Mouse (Mus musculus) urinary bladder, postnatal 25 days (tissue): ENCODE results near the gene Sytl2.
A peak's percentile ranks its signal among the peaks of the same experiment; 100 is the strongest.

ENCODE experiments used
- DNase-seq: peaks from one replicate; pipeline ENCODE4 v3.0.0; 2022; ENCODE audit warnings: low spot score

The Sytl2 gene

GRCm38 (mm10) chr7:90370071-90370851 is 68.2 kb downstream of the Sytl2 start:
- no peak for DNase-seq

GRCm38 (mm10) chr7:90372804-90373203 is 70.8 kb downstream of the Sytl2 start:
- DNase-seq = no peak

GRCm38 (mm10) chr7:90384411-90384810 is 82.4 kb downstream of the Sytl2 start:
- no peak for DNase-seq

- DNase-seq = no peak
These were observed 84.9 kb downstream of the Sytl2 start for GRCm38 (mm10) chr7:90386885-90387459.

- DNase-seq = no peak
These were observed 87.7 kb downstream of the Sytl2 start for GRCm38 (mm10) chr7:90389765-90390164.

- no peak for DNase-seq
These were observed 93.0 kb downstream of the Sytl2 start for GRCm38 (mm10) chr7:90395073-90395472.

- no peak for DNase-seq
These were observed 93.9 kb downstream of the Sytl2 start for GRCm38 (mm10) chr7:90395928-90396327.

GRCm38 (mm10) chr7:90409934-90410333 is 107.9 kb downstream of the Sytl2 start:
- peak; percentile 70 for DNase-seq

- DNase-seq = peak; percentile 48
These were observed 124.3 kb downstream of the Sytl2 start, which contains the start of gene Ccdc89 for GRCm38 (mm10) chr7:90426020-90427001. Gene Ccdc89, plus strand, starts transcription at chr7:90426577.

GRCm38 (mm10) chr7:90427006-90427405 is 125.0 kb downstream of the Sytl2 start:
- no peak for DNase-seq

- no peak for DNase-seq
These were observed 130.2 kb downstream of the Sytl2 start for GRCm38 (mm10) chr7:90432221-90432620.

GRCm38 (mm10) chr7:90440044-90440443 is 138.0 kb downstream of the Sytl2 start:
- no peak for DNase-seq

- DNase-seq = no peak
These were observed 140.0 kb downstream of the Sytl2 start for GRCm38 (mm10) chr7:90442070-90442469.

- DNase-seq = peak; percentile 92
These were observed 140.5 kb downstream of the Sytl2 start, which contains the start of gene Crebzf for GRCm38 (mm10) chr7:90442518-90443080. Gene Crebzf, plus strand, starts transcription at chr7:90442729.

- peak; percentile 66 for DNase-seq
These were observed 141.3 kb downstream of the Sytl2 start for GRCm38 (mm10) chr7:90443101-90444091.

GRCm38 (mm10) chr7:90444206-90444605 is 142.2 kb downstream of the Sytl2 start:
- no peak for DNase-seq

- no peak for DNase-seq
These were observed 154.2 kb downstream of the Sytl2 start for GRCm38 (mm10) chr7:90456149-90456844.

- peak; percentile 64 for DNase-seq
These were observed 154.9 kb downstream of the Sytl2 start, which contains the start of gene Tmem126a for GRCm38 (mm10) chr7:90456845-90457468. Gene Tmem126a, minus strand, starts transcription at chr7:90457229.

- no peak for DNase-seq
These were observed 155.5 kb downstream of the Sytl2 start for GRCm38 (mm10) chr7:90457517-90457916.
